Mouse (Mus musculus): ENCODE measurements at regions not wholly inside any gene's neighbourhood (a gene's known extent, or its start where the extent isn't known, plus 50 kb on each side); places are given as distances from the start of the nearest gene placed in this dataset.
A peak's percentile ranks its signal among the peaks of the same experiment; 100 is the strongest.

- ATAC-seq (no peak), DNase-seq (ENCODE audit: low spot score) (no peak)
- 49% methylated on average over 4 of the region's 4 CpGs for WGBS
- Histone ChIP-seq H3K4me3 (ENCODE audit: low read depth, low read length) (no peak overlapping the region), H3K4me1 (ENCODE audit: insufficient read depth, low read depth, low read length) (no peaks in the 10 kb centered on the region), H3K27ac (ENCODE audit: low read length) (no peak overlapping the region), H3K27me3 (replicated peaks; ENCODE audit: insufficient read depth, low read length) (no peaks in the 10 kb centered on the region), H3K9ac (replicated peaks; ENCODE audit: low read depth) (no peak overlapping the region), H3K4me2 (replicated peaks; ENCODE audit: low read depth, low read length) (no peak overlapping the region), H3K36me3 (ENCODE audit: insufficient read depth, low read length) (no peaks in the 10 kb centered on the region), H3K9me3 (ENCODE audit: low read length) (no peaks in the 10 kb centered on the region)
- TF ChIP-seq CTCF (IDR thresholded peaks at IDR 0.05) (no peak), EP300 (IDR thresholded peaks at IDR 0.05) (no peak)
Observed at GRCm38 (mm10) chr2:179390486-179390885, 51.7 kb upstream of the Cdh4 start.

GRCm38 (mm10) chr2:179390924-179391461 lies 51.2 kb upstream of the Cdh4 start:
- Histone ChIP-seq H3K4me3 (ENCODE audit: low read depth, low read length) (no peak overlapping the region), H3K27me3 (replicated peaks; ENCODE audit: insufficient read depth, low read length) (no peaks in the 10 kb centered on the region), H3K9ac (replicated peaks; ENCODE audit: low read depth) (no peak overlapping the region), H3K36me3 (ENCODE audit: insufficient read depth, low read length) (no peaks in the 10 kb centered on the region), H3K4me1 (ENCODE audit: insufficient read depth, low read depth, low read length) (no peaks in the 10 kb centered on the region), H3K9me3 (ENCODE audit: low read length) (no peaks in the 10 kb centered on the region), H3K27ac (ENCODE audit: low read length) (no peak overlapping the region), H3K4me2 (replicated peaks; ENCODE audit: low read depth, low read length) (no peak overlapping the region)
- peak; percentile 43 for ATAC-seq
- TF ChIP-seq EP300 (IDR thresholded peaks at IDR 0.05) = no peak
- TF ChIP-seq CTCF (IDR thresholded peaks at IDR 0.05) = no peak
- DNase-seq (ENCODE audit: low spot score) = no peak
- 22% methylated on average over 11 of the region's 11 CpGs for WGBS
